Mouse (Mus musculus) embryonic stem cell, embryonic (primary cell): ENCODE data around the gene Uchl3.

Experiments used
- CTCF ChIA-PET, 4 experiments: fragments of 300-600 bp in 2 of 4; fragments of 350-600 bp in 2 of 4; sonication (Branson Sonifier 250); formaldehyde crosslinking; loops; one replicate each; lab custom pipeline; 2022; ENCODE audit warnings: inconsistent platforms in 2 of 4; lab: Charles Lee
- POLR2A ChIA-PET, 4 experiments: fragments of 300-600 bp in 2 of 4; fragments of 350-600 bp in 2 of 4; sonication (Branson Sonifier 250); formaldehyde crosslinking; loops; one replicate each; lab custom pipeline; 2022; ENCODE audit warnings: antibody characterized with exemption in 4 of 4, inconsistent platforms in 1 of 4; lab: Charles Lee

Uchl3 gene

GRCm38 (mm10) chr14:101654526-101654909 lies 751 bp downstream of the Uchl3 start:
- ChIA-PET CTCF (interaction anchor here in 1 of 4 experiments (1.0 to 1.4 kb wide), 2 partner anchors 15 to 46 kb away, joined by 4 to 6 read pairs; partner anchors contain the start of gene Tbc1d4), POLR2A (interaction anchor here in 3 of 4 experiments (1.1 to 1.4 kb wide), 4 partner anchors 9 to 46 kb away, joined by 3 to 5 read pairs (median 4); partner anchors contain the start of gene Tbc1d4 (in 1 of the 3))

DNA sequence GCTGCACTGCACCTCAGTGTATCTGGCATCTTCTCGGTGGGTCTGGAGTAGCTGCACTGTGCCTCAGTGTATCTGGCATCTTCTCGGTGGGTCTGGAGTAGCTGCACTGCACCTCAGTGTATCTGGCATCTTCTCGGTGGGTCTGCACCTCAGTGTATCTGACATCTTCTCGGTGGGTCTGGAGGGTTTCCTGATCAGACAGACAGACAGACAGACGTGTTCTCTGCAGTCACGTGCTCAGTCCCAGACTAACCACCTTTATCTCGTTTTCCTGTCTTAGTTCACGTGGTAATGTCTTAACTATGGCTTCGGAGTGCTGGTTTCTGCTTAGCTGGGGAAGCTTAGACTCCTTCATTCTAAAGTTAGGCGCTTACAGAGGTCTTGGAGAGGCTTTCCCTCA lies 2.5 kb downstream of the Uchl3 start:
- ChIA-PET CTCF (interaction anchor here in 1 of 4 experiments (0.6 kb wide), 1 partner anchor 18 kb away, joined by 3 read pairs; no protein-coding TSS in a partner anchor), POLR2A (interaction anchor here in 2 of 4 experiments (0.5 to 1.5 kb wide), 3 partner anchors 9 to 88 kb away, joined by 3 to 4 read pairs (median 3); no protein-coding TSS in a partner anchor)

- ChIA-PET CTCF (interaction anchor here (0.6 to 1.4 kb wide), 4 partner anchors 8 to 273 kb away, joined by 4 to 24 read pairs (median 9); partner anchors contain the start of gene Uchl3 (in 2 of the 4)), POLR2A (interaction anchor here in 3 of 4 experiments (0.6 to 2.0 kb wide), 6 partner anchors 8 to 111 kb away, joined by 3 to 6 read pairs (median 3); partner anchors contain the start of genes Gm9922 (in 1 of the 3), Lmo7 (in 1 of the 3) and Uchl3 (in 1 of the 3))
Measured at GRCm38 (mm10) chr14:101661654-101662412, 8.1 kb downstream of the Uchl3 start.

DNA sequence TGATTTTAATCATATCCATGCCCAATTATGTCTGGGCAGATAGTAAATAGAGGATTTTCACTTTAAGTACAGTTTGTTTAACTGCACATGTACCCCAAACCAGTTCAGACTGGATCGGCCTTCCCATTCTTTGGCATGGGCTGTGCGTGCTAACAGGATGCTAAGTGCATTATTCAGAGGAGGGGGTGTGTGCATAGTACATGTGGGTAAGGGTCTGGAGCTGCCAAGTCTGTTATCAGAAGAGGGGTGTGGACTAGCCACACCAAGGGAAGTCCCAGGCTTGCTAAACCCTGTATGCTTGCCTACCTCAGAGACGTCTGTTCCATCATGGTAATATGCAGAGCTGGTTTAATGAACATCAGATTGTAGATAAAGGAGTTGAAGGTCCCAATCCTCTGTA lies 10.5 kb downstream of the Uchl3 start:
- POLR2A ChIA-PET: no interaction called here
- CTCF ChIA-PET: no interaction called here

DNA sequence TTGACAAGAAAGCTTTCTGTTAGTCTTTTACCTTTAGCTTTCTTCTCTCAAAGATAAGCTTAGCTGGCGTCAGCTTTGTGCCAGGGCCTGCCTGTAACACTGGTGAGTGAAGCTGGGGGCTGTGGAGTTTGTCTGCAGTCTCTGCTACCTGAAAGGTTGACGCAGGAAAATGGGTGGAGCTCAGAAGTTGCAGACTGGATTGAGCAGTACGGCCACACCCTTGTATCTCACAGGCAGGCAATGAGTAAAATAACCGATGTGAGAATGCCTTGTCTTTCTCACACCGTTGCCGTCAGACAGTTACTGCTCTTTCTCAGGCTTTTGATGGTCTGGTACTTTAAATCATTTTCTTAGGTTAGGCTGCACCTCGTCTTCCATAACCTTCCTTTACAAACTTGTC lies 12.3 kb downstream of the Uchl3 start:
- ChIA-PET CTCF (no interaction called here), POLR2A (interaction anchor here in 1 of 4 experiments (0.7 to 1.0 kb wide), 2 partner anchors 8 to 54 kb away, joined by 3 read pairs; no protein-coding TSS in a partner anchor)

DNA sequence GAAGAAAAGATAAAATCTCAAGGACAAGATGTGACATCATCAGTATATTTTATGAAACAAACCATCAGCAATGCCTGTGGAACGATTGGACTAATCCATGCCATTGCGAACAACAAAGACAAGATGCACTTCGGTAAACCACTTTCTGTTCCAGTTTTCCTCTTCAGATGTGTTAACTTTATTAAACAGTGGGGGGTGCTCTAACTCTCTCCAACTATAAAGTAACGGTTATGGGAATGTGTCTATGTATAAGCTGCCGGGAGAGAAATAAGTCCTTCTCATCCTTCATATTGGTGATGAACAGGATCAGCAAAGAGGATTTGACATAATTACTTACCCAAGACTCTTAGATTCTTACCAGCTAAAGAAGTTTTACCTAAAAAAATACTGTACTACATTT lies 12.8 kb downstream of the Uchl3 start:
- ChIA-PET POLR2A (interaction anchor here in 1 of 4 experiments (0.7 to 1.0 kb wide), 2 partner anchors 9 to 54 kb away, joined by 3 read pairs; no protein-coding TSS in a partner anchor), CTCF (no interaction called here)

GRCm38 (mm10) chr14:101668626-101669025 lies 14.9 kb downstream of the Uchl3 start:
- ChIA-PET CTCF (interaction anchor here in 2 of 4 experiments (0.6 to 1.1 kb wide), 2 partner anchors 9 to 15 kb away, joined by 3 to 4 read pairs; partner anchors contain the start of gene Uchl3 (in 1 of the 2)), POLR2A (interaction anchor here in 1 of 4 experiments (1.2 to 2.2 kb wide), 2 partner anchors 9 to 10 kb away, joined by 4 to 7 read pairs; no protein-coding TSS in a partner anchor)

- ChIA-PET POLR2A (interaction anchor here in 3 of 4 experiments (0.6 to 1.3 kb wide), 4 partner anchors 9 to 231 kb away, joined by 3 to 5 read pairs (median 4); no protein-coding TSS in a partner anchor), CTCF (interaction anchor here in 1 of 4 experiments (0.6 kb wide), 1 partner anchor 13 kb away, joined by 8 read pairs; no protein-coding TSS in a partner anchor)
Measured at GRCm38 (mm10) chr14:101672226-101672625, 18.5 kb downstream of the Uchl3 start.

GRCm38 (mm10) chr14:101687696-101688095 lies 33.9 kb downstream of the Uchl3 start:
- ChIA-PET POLR2A (no interaction called here), CTCF (interaction anchor here in 1 of 4 experiments (0.6 kb wide), 1 partner anchor 11 kb away, joined by 3 read pairs; no protein-coding TSS in a partner anchor)

GRCm38 (mm10) chr14:101688406-101688805 lies 34.6 kb downstream of the Uchl3 start:
- ChIA-PET POLR2A (no interaction called here), CTCF (no interaction called here)

GRCm38 (mm10) chr14:101704479-101704878 lies 50.7 kb downstream of the Uchl3 start:
- POLR2A ChIA-PET: no interaction called here

GRCm38 (mm10) chr14:101707088-101707487 lies 53.3 kb downstream of the Uchl3 start:
- CTCF ChIA-PET: no interaction called here
- POLR2A ChIA-PET: no interaction called here

More at GRCm38 (mm10) chr14:101704479-101704878, 50.7 kb downstream of the Uchl3 start:
- CTCF ChIA-PET: no interaction called here

GRCm38 (mm10) chr14:101714414-101714813 lies 60.6 kb downstream of the Uchl3 start:
- ChIA-PET POLR2A (interaction anchor here in 1 of 4 experiments (0.7 to 1.3 kb wide), 2 partner anchors 13 to 122 kb away, joined by 3 to 6 read pairs; no protein-coding TSS in a partner anchor), CTCF (no interaction called here)

DNA sequence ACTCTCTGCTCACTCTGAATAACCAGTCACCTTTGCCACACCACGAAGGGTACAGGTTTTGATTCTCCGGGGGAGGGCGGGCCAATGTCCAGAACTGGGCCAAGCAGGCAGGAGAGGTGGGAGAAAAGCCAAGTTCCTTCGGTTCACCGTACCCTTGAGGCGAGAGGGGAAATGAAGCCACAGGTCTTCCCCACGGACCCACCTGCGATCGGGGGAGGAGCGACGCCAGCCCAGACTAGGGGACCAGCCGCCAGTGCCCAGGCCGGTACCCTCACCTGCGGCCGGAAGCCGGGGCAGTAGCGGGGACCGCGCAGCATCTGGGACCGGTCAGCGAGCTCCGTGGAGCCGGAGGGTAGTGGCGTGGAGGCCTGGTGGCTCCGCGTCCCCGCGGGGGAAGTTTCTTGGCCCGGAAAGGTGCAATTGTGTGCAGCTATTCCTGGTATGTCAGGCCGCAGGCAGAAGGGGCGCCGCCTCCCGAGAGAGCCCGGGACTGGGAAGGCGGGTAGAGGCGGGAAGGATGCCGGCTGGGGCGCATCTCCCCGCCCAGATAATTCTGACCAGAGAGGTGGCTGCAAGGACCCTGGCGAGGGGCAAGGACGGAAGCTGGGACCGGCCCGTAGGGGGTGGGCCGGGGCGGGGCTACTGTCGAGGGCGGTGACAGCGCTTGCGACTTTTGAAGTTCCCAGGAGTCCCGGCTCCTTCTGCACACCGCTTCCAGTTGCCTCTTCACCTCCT lies 75.6 kb downstream of the Uchl3 start, which contains the start of the genes Gm9922 and Lmo7:
Gene Gm9922, minus strand, starts transcription at position 578 of the 735 bp plus-strand sequence.
Gene Lmo7, plus strand, starts transcription at position 721 of the 735 bp plus-strand sequence.
- POLR2A ChIA-PET: interaction anchor here (0.6 to 3.4 kb wide), 22 partner anchors 8 to 1266 kb away, joined by 3 to 14 read pairs (median 4); partner anchors contain the start of gene Tbc1d4 (in 1 of the 4)
- CTCF ChIA-PET: interaction anchor here in 1 of 4 experiments (0.8 to 1.2 kb wide), 2 partner anchors 11 to 121 kb away, joined by 3 to 4 read pairs; partner anchors contain the start of gene Tbc1d4

GRCm38 (mm10) chr14:101729972-101730692 lies 76.4 kb downstream of the Uchl3 start:
- ChIA-PET POLR2A (interaction anchor here (0.6 to 3.4 kb wide), 20 partner anchors 9 to 1265 kb away, joined by 3 to 14 read pairs (median 4); partner anchors contain the start of gene Tbc1d4 (in 1 of the 4)), CTCF (interaction anchor here in 2 of 4 experiments (0.8 to 1.2 kb wide), 3 partner anchors 10 to 216 kb away, joined by 3 to 4 read pairs (median 3); partner anchors contain the start of gene Tbc1d4 (in 1 of the 2))

DNA sequence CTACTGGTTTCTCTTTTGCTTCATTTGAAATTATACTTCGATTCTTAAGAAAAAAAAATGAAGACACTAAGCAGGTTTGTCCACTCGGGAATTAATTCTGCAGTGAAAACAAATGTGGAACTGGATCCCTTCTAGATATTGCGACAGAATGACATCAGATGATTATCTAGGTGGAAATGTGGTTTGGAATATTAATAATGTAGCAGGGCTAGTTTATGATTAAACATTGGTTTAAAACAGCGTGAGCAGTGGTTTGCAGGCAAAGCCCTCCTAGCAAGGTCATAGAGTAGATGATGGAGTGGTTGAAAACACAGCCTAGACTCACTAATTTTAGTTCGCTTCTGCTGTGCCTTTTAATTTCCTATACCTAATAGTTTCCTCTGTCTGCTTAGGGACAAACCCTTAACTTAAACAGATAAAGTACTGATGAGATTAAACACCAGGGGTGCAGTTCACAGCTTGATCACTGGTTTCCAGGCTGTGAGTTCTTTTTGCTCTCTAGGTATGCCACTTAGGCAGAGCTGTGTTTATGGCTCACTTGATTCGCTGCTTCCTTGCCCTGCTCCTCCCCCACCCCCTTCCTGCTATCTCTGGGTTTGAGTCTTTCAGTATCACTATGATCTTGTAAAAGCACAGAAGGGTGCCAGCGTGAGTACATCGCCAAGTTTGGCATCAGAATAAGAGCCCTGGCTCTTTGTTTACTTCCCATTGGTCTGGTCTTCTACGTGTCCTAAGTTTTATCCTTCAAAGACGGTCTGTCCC lies 80.0 kb downstream of the Uchl3 start:
- CTCF ChIA-PET: interaction anchor here in 1 of 4 experiments (0.6 kb wide), 1 partner anchor 23 kb away, joined by 9 read pairs; no protein-coding TSS in a partner anchor
- POLR2A ChIA-PET: interaction anchor here in 1 of 4 experiments (0.8 kb wide), 1 partner anchor 45 kb away, joined by 3 read pairs; no protein-coding TSS in a partner anchor
